Mouse (Mus musculus): Measurements from ENCODE around the gene Maged1. TPM values are rescaled to one million over a fixed set of nuclear protein-coding genes. Genes with fewer than 3 reads are reported as not detected.
"Not testable (repeated sequence)": the region's sequence is repeated elsewhere in the genome, so short reads cannot be mapped to it uniquely, and the experiment has no call there.

Gene Maged1
- total RNA-seq (2021) = 100 to 1,000 TPM in 1 of 2 experiments, 10 to 100 TPM in 1; 96.9 to 102 TPM

- DNase-seq (ENCODE audit: low spot score) = peak; percentile 86
- intact Hi-C loops (cut with DNase I) = loop anchor here (5.0 kb wide), 1 partner anchor 170 kb away; no protein-coding TSS in a partner anchor
Measured at GRCm38 (mm10) chrX:94541918-94542355, at the start of gene Maged1. Maged1 (minus strand) TSS chrX:94542143.

- DNase-seq (ENCODE audit: low spot score) = no peak
- intact Hi-C loops (cut with DNase I) = no loop called here
Measured at GRCm38 (mm10) chrX:94580251-94580650, 38.3 kb upstream of the Maged1 start.

- intact Hi-C loops (cut with DNase I) = no loop called here
- no peak for DNase-seq (ENCODE audit: low spot score)
Measured at GRCm38 (mm10) chrX:94564694-94565093, 22.8 kb upstream of the Maged1 start.

GRCm38 (mm10) chrX:94562392-94562791, 20.4 kb upstream of the Maged1 start:
- intact Hi-C loops (cut with DNase I) = no loop called here
- no peak for DNase-seq (ENCODE audit: low spot score)

GRCm38 (mm10) chrX:94548227-94548626, 6.3 kb upstream of the Maged1 start:
- intact Hi-C loops (cut with DNase I) = loop anchor here (5.0 kb wide), 2 partner anchors 66 to 116 kb away; no protein-coding TSS in a partner anchor
- no peak for DNase-seq (ENCODE audit: low spot score)

- DNase-seq (ENCODE audit: low spot score) = no peak
- intact Hi-C loops (cut with DNase I) = loop anchor here (5.0 kb wide), 2 partner anchors 64 to 114 kb away; no protein-coding TSS in a partner anchor
Measured at GRCm38 (mm10) chrX:94545941-94546340, 4.0 kb upstream of the Maged1 start.

- DNase-seq (ENCODE audit: low spot score) = no peak
- intact Hi-C loops (cut with DNase I) = loop anchor here (5.0 kb wide), 3 partner anchors 63 to 173 kb away; no protein-coding TSS in a partner anchor
Measured at GRCm38 (mm10) chrX:94544923-94545322, 3.0 kb upstream of the Maged1 start.

GRCm38 (mm10) chrX:94542536-94542935, 593 bp upstream of the Maged1 start:
- intact Hi-C loops (cut with DNase I) = loop anchor here (5.0 kb wide), 1 partner anchor 170 kb away; no protein-coding TSS in a partner anchor
- DNase-seq (ENCODE audit: low spot score) = no peak

- DNase-seq (ENCODE audit: low spot score) = no peak
- intact Hi-C loops (cut with DNase I) = loop anchor here (5.0 kb wide), 1 partner anchor 169 kb away; no protein-coding TSS in a partner anchor
Measured at GRCm38 (mm10) chrX:94541206-94541605, 737 bp downstream of the Maged1 start.

- intact Hi-C loops (cut with DNase I) = loop anchor here (5.0 kb wide), 1 partner anchor 168 kb away; no protein-coding TSS in a partner anchor
- peak; percentile 26 for DNase-seq (ENCODE audit: low spot score)
Measured at GRCm38 (mm10) chrX:94540341-94541201, 1.4 kb downstream of the Maged1 start.

- no peak for DNase-seq (ENCODE audit: low spot score)
- intact Hi-C loops (cut with DNase I) = no loop called here
Measured at GRCm38 (mm10) chrX:94534346-94534745, 7.6 kb downstream of the Maged1 start.

- intact Hi-C loops (cut with DNase I) = no loop called here
- no peak for DNase-seq (ENCODE audit: low spot score)
Measured at GRCm38 (mm10) chrX:94530301-94530700, 11.6 kb downstream of the Maged1 start.

- no peak for DNase-seq (ENCODE audit: low spot score)
- intact Hi-C loops (cut with DNase I) = no loop called here
Measured at GRCm38 (mm10) chrX:94522166-94522565, 19.8 kb downstream of the Maged1 start.

- intact Hi-C loops (cut with DNase I) = no loop called here
- no peak for DNase-seq (ENCODE audit: low spot score)
Measured at GRCm38 (mm10) chrX:94508442-94508819, 33.5 kb downstream of the Maged1 start.

GRCm38 (mm10) chrX:94507698-94508441, 34.1 kb downstream of the Maged1 start:
- DNase-seq (ENCODE audit: low spot score); intact Hi-C loops (cut with DNase I): not testable (repeated sequence)

GRCm38 (mm10) chrX:94486001-94486792, 55.7 kb downstream of the Maged1 start:
- intact Hi-C loops (cut with DNase I) = no loop called here
- no peak for DNase-seq (ENCODE audit: low spot score)

All from heart, postnatal 25 days (tissue).